Comparison of ENCODE assay signal across 8 mouse cellular contexts in the genomic region with DNA sequence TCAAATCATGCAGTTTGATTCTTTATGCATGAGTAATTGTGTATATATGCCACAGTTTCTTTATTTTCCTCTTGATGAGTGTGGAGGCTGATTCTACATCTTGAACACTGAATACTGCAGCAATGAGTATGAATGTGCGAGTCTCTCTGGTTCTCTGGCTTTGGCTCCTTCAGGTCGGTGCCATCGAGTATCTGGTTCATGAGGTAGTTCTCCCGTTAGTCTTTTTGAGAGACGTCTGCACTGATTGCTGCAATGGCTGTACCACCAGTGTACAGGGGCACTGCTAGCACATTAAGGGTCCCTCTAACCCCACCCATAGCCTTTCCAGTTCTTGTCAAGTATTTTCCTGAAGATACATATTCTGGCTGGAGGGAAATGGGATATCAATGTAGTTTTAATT. TPM values are rescaled to one million over a fixed set of nuclear protein-coding genes. Genes with fewer than 3 reads are reported as not detected.
"Had no signal": no experiment of that assay in that cellular context is flagged by ENCODE, and none has a peak within 500 bp of the region (broad histone marks: within the 10 kb centered on the region; RNA-seq: fewer than 3 reads in every experiment).

No protein-coding gene starts in this region.

- H3K4me3 ChIP-seq: kidney, embryonic 15.5 days; limb, embryonic 13.5 days; stomach, embryonic 15.5 days had no signal

- H3K4me2 ChIP-seq: limb, embryonic 13.5 days; stomach, embryonic 15.5 days had no signal

- ATAC-seq: intestine, embryonic 16.5 days had no signal

- H3K9ac ChIP-seq: kidney, embryonic 15.5 days; limb, embryonic 13.5 days; liver, embryonic 14.5 days; stomach, embryonic 15.5 days had no signal

- H3K27ac ChIP-seq: kidney, embryonic 15.5 days; limb, embryonic 13.5 days; liver, embryonic 14.5 days; neural tube, embryonic 13.5 days; stomach, embryonic 15.5 days had no signal

- H3K36me3 ChIP-seq: kidney, embryonic 15.5 days; limb, embryonic 13.5 days; neural tube, embryonic 13.5 days; stomach, embryonic 15.5 days had no signal

- H3K9me3 ChIP-seq: stomach, embryonic 15.5 days had no signal

RNA-seq across cellular contexts. Expression of gene Trank1, which starts 2.3 kb away (rescaled TPM):
- total RNA-seq: megakaryocyte-erythroid progenitor cell, adult 5-6 weeks had no signal
- polyA plus RNA-seq: liver, adult 2 months had no signal
